8 mouse cellular contexts compared by ENCODE assay signal in the genomic region with DNA sequence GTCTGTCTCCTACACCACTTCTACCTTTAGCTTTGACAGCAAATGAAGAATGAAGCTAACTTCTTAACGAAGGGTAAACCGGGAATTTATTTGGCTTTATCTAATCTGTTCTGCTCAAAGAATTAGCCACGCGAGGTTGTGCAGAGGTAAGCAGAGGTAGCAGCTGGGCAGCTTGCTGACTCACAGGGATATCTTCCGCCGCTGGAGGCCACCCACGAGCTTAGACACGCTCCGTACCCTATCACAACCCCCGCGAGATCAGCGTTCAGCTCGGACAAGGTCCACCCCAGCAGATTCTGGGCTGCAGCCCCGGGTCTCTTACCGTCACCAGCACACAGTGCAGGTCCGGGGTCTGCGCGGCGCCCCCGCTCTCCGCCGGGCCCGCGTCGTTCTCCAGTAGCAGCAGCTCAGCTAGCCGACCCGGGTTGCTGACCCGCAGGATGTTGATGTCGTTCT. TPM values are rescaled to one million over a fixed set of nuclear protein-coding genes. Genes with fewer than 3 reads are reported as not detected.
DNase-seq lines count a peak whose midpoint lies in the region; ATAC-seq lines count a peak whose summit lies in the region.

No protein-coding gene starts in this region.

- peak overlapping the region; percentile 73 for H3K4me3 ChIP-seq in embryonic facial prominence, embryonic 11.5 days (ENCODE audit: low read depth, low read length)
- peak overlapping the region; percentile 83 for H3K4me3 ChIP-seq in limb, embryonic 10.5 days
- peak overlapping the region; percentile 75 for H3K4me3 ChIP-seq in midbrain, embryonic 12.5 days

- no peaks in the 10 kb centered on the region for H3K27me3 ChIP-seq in embryonic facial prominence, embryonic 11.5 days (ENCODE audit: control insufficient read depth, insufficient read depth, low read length)
- no peaks in the 10 kb centered on the region for H3K27me3 ChIP-seq in limb, embryonic 10.5 days (ENCODE audit: low read depth, poor library complexity, severe bottlenecking)
- peaks cover 17% of the 10 kb centered on the region for H3K27me3 ChIP-seq in midbrain, embryonic 12.5 days

- peak overlapping the region; percentile 48 for H3K4me2 ChIP-seq in embryonic facial prominence, embryonic 11.5 days (ENCODE audit: low read depth, low read length)
- peak overlapping the region; percentile 69 for H3K4me2 ChIP-seq in midbrain, embryonic 12.5 days (replicated peaks)

- H3K27ac ChIP-seq in embryonic facial prominence, embryonic 11.5 days (replicated peaks; ENCODE audit: low read depth, low read length): peak overlapping the region; percentile 84
- H3K27ac ChIP-seq in limb, embryonic 10.5 days: peak overlapping the region; percentile 95
- peak overlapping the region; percentile 90 for H3K27ac ChIP-seq in midbrain, embryonic 12.5 days (replicated peaks)

- H3K36me3 ChIP-seq in embryonic facial prominence, embryonic 11.5 days (replicated peaks; ENCODE audit: control insufficient read depth, insufficient read depth, low read depth, low read length): no peaks in the 10 kb centered on the region
- H3K36me3 ChIP-seq in limb, embryonic 10.5 days: no peaks in the 10 kb centered on the region
- H3K36me3 ChIP-seq in midbrain, embryonic 12.5 days: no peaks in the 10 kb centered on the region

- no peaks in the 10 kb centered on the region for H3K9me3 ChIP-seq in embryonic facial prominence, embryonic 11.5 days (replicated peaks; ENCODE audit: control insufficient read depth, low read length)
- no peaks in the 10 kb centered on the region for H3K9me3 ChIP-seq in limb, embryonic 10.5 days (replicated peaks)
- no peaks in the 10 kb centered on the region for H3K9me3 ChIP-seq in midbrain, embryonic 12.5 days

- peak overlapping the region; percentile 77 for H3K9ac ChIP-seq in embryonic facial prominence, embryonic 11.5 days (replicated peaks; ENCODE audit: low read length)
- H3K9ac ChIP-seq in midbrain, embryonic 12.5 days (replicated peaks): peak overlapping the region; percentile 92

- peak; percentile 76 for ATAC-seq in embryonic facial prominence, embryonic 11.5 days (replicated peaks; ENCODE audit: insufficient number of reproducible peaks, low FRiP score, low TSS enrichment, low read depth)
- peak; percentile 77 for ATAC-seq in midbrain, embryonic 12.5 days (ENCODE audit: low FRiP score, low read depth)

- DNase-seq in 3134 (ENCODE audit: extremely low read depth, insufficient read length, low spot score): peak; percentile 94
- peak; percentile 83 for DNase-seq in adrenal gland, postnatal 25 days
- peak; percentile 90 for DNase-seq in embryonic facial prominence, embryonic 11.5 days (ENCODE audit: low spot score)
- peak; percentile 99 for DNase-seq in heart, adult 11 months
- DNase-seq in kidney, adult 11 months: peak; percentile 88
- peak; percentile 86 for DNase-seq in limb, embryonic 10.5 days (ENCODE audit: low spot score)
- peak; percentile 87 for DNase-seq in skeletal muscle tissue, adult 2 months (ENCODE audit: low read depth, low spot score)

- H3K4me1 ChIP-seq in embryonic facial prominence, embryonic 11.5 days (ENCODE audit: control insufficient read depth, insufficient read depth, low read length): no peaks in the 10 kb centered on the region; the same call in 1 of the 2 replicates
- H3K4me1 ChIP-seq in limb, embryonic 10.5 days: peaks cover 33% of the 10 kb centered on the region
- peaks cover 20% of the 10 kb centered on the region for H3K4me1 ChIP-seq in midbrain, embryonic 12.5 days

- under 1% methylated on average over 29 of the region's 29 CpGs for WGBS in embryonic facial prominence, embryonic 11.5 days
- WGBS in limb, embryonic 10.5 days: under 1% methylated on average over 29 of the region's 29 CpGs
- under 1% methylated on average over 29 of the region's 29 CpGs for WGBS in midbrain, embryonic 12.5 days

RNA-seq across cellular contexts. Expression of a gene that starts 0.9 kb away (rescaled TPM):
- total RNA-seq in adrenal gland, postnatal 25 days (2021): 42.2 and 61.9 TPM in 2 replicates
- polyA plus RNA-seq in embryonic facial prominence, embryonic 11.5 days (2014; fragmentation: Nextera tagmentation; extraction: Ambion mirVana): 17.7 and 19.9 TPM in 2 replicates
- polyA plus RNA-seq in limb, embryonic 10.5 days (2016; fragmentation: Nextera tagmentation; extraction: Ambion mirVana): 17.3 and 18.6 TPM in 2 replicates
- 20.3 and 20.7 TPM in 2 replicates for polyA plus RNA-seq in midbrain, embryonic 12.5 days (2016; fragmentation: Nextera tagmentation; extraction: Ambion mirVana)

Comparison
In these comparisons a context has a peak if more than half of its experiments do, and no peak if none do; other contexts are left out.
1. Peak in every context shown above with its lines: DNase-seq, ATAC-seq, H3K4me3 ChIP-seq and H3K27ac ChIP-seq.